ENCODE assay signal across 8 mouse cellular contexts in genomic region chr10:128504641-128505370, GRCm38 (mm10). TPM values are rescaled to one million over a fixed set of nuclear protein-coding genes. Genes with fewer than 3 reads are reported as not detected.
DNase-seq lines count a peak whose midpoint lies in the region; ATAC-seq lines count a peak whose summit lies in the region.

No protein-coding gene starts in this region.

- no peak overlapping the region for H3K4me3 ChIP-seq in lung, embryonic 15.5 days

- 0 out of 2 replicates have a peak overlapping the region, but pooled peaks have one; percentile 10 for H3K27ac ChIP-seq in lung, embryonic 15.5 days

- no peaks in the 10 kb centered on the region; the same call in 1 of the 2 replicates for H3K36me3 ChIP-seq in lung, embryonic 15.5 days

- intact Hi-C loops in gastrocnemius, postnatal 36 days (cut with DNase I): no loop called here

- peak; percentile 9 for DNase-seq in gastrocnemius, adult 18-20 months (ENCODE audit: low spot score)
- DNase-seq in gastrocnemius, postnatal 36 days: no peak
- DNase-seq in thymus, postnatal 14 days: peak; percentile 51
- no peak for DNase-seq in thymus, adult 18-20 months
- no peak for DNase-seq in urinary bladder, postnatal 4 days (ENCODE audit: low spot score in 2 of 2)
- no peak for DNase-seq in frontal cortex, postnatal 25 days (ENCODE audit: low spot score in 2 of 2)
- no peak for DNase-seq in gastrocnemius, postnatal 25 days

- no peaks in the 10 kb centered on the region for H3K9me3 ChIP-seq in lung, embryonic 15.5 days

- peaks cover 5% of the 10 kb centered on the region; the same call in 1 of the 2 replicates for H3K4me1 ChIP-seq in lung, embryonic 15.5 days

- H3K27me3 ChIP-seq in lung, embryonic 15.5 days: no peaks in the 10 kb centered on the region

- no peak overlapping the region for H3K4me2 ChIP-seq in lung, embryonic 15.5 days

- 55% methylated on average over 9 of the region's 9 CpGs for WGBS in lung, embryonic 15.5 days

- H3K9ac ChIP-seq in lung, embryonic 15.5 days: no peak overlapping the region

- ATAC-seq in lung, embryonic 15.5 days (ENCODE audit: borderline replicate concordance, extremely low read depth, low FRiP score, low TSS enrichment): no peak

RNA-seq across cellular contexts. Expression of gene Myl6b, which starts 6.3 kb away (rescaled TPM):
- total RNA-seq in gastrocnemius, adult 18-20 months (2021): 10 to 100 TPM in 1 of 2 experiments, 1 to 10 TPM in 1; 9.0 to 28.2 TPM
- total RNA-seq in gastrocnemius, postnatal 36 days (2021): 10 to 100 TPM in 1 of 2 experiments, 1 to 10 TPM in 1; 5.6 to 21.4 TPM
- 2.9 and 4.3 TPM in 2 replicates for polyA plus RNA-seq in lung, embryonic 15.5 days (2015; fragmentation: Nextera tagmentation; extraction: Ambion mirVana)
- 10 to 100 TPM; 20.3 to 38.5 TPM for total RNA-seq in gastrocnemius, postnatal 25 days (2021)

RNA-seq across cellular contexts. Expression of gene Myl6, which starts 10.9 kb away (rescaled TPM):
- 100 to 1,000 TPM; 150 to 187 TPM for total RNA-seq in gastrocnemius, adult 18-20 months (2021)
- total RNA-seq in gastrocnemius, postnatal 36 days (2021): 100 to 1,000 TPM; 155 to 171 TPM
- 1,477 and 1,532 TPM in 2 replicates for polyA plus RNA-seq in lung, embryonic 15.5 days (2015; fragmentation: Nextera tagmentation; extraction: Ambion mirVana)
- 100 to 1,000 TPM; 179 to 253 TPM for total RNA-seq in gastrocnemius, postnatal 25 days (2021)

RNA-seq across cellular contexts. Expression of gene Esyt1, which starts 20.9 kb away (rescaled TPM):
- total RNA-seq in gastrocnemius, adult 18-20 months (2021): 10 to 100 TPM; 12.3 to 15.3 TPM
- total RNA-seq in gastrocnemius, postnatal 36 days (2021): 10 to 100 TPM; 12.8 to 13.0 TPM
- 28.8 and 31.5 TPM in 2 replicates for polyA plus RNA-seq in lung, embryonic 15.5 days (2015; fragmentation: Nextera tagmentation; extraction: Ambion mirVana)
- total RNA-seq in gastrocnemius, postnatal 25 days (2021): 10 to 100 TPM; 12.5 to 17.6 TPM

RNA-seq across cellular contexts. Expression of gene Zc3h10, which starts 42.8 kb away (rescaled TPM):
- total RNA-seq in gastrocnemius, adult 18-20 months (2021): 1 to 10 TPM; 4.6 to 8.3 TPM
- 1 to 10 TPM; 3.7 to 5.3 TPM for total RNA-seq in gastrocnemius, postnatal 36 days (2021)
- polyA plus RNA-seq in lung, embryonic 15.5 days (2015; fragmentation: Nextera tagmentation; extraction: Ambion mirVana): 14.6 and 14.9 TPM in 2 replicates
- 1 to 10 TPM; 4.9 to 5.1 TPM for total RNA-seq in gastrocnemius, postnatal 25 days (2021)

RNA-seq across cellular contexts. Expression of gene Rpl41, which starts 44.3 kb away (rescaled TPM):
- total RNA-seq in gastrocnemius, adult 18-20 months (2021): 1,000 to 10,000 TPM; 1,015 to 1,049 TPM
- 100 to 1,000 TPM; 857 to 980 TPM for total RNA-seq in gastrocnemius, postnatal 36 days (2021)
- polyA plus RNA-seq in lung, embryonic 15.5 days (2015; fragmentation: Nextera tagmentation; extraction: Ambion mirVana): 3,783 and 4,172 TPM in 2 replicates
- 1,000 to 10,000 TPM in 1 of 2 experiments, 100 to 1,000 TPM in 1; 972 to 1,021 TPM for total RNA-seq in gastrocnemius, postnatal 25 days (2021)

Comparison
In these comparisons a context has a peak if more than half of its experiments do, and no peak if none do; other contexts are left out.
1. DNase-seq: peak in gastrocnemius, adult 18-20 months (single experiment) and thymus, postnatal 14 days (single experiment); none in gastrocnemius, postnatal 36 days (0 of 2), thymus, adult 18-20 months (0 of 2), urinary bladder, postnatal 4 days (0 of 2), frontal cortex, postnatal 25 days (0 of 2) and gastrocnemius, postnatal 25 days (single experiment).